Mouse (Mus musculus) kidney, adult 8-10 months (tissue): ENCODE data around the gene Hfe2.

Experiments
- DNase-seq, 2 experiments: peaks; one replicate each; pipeline ENCODE4 v3.0.0; 2022

Gene Hfe2

DNA sequence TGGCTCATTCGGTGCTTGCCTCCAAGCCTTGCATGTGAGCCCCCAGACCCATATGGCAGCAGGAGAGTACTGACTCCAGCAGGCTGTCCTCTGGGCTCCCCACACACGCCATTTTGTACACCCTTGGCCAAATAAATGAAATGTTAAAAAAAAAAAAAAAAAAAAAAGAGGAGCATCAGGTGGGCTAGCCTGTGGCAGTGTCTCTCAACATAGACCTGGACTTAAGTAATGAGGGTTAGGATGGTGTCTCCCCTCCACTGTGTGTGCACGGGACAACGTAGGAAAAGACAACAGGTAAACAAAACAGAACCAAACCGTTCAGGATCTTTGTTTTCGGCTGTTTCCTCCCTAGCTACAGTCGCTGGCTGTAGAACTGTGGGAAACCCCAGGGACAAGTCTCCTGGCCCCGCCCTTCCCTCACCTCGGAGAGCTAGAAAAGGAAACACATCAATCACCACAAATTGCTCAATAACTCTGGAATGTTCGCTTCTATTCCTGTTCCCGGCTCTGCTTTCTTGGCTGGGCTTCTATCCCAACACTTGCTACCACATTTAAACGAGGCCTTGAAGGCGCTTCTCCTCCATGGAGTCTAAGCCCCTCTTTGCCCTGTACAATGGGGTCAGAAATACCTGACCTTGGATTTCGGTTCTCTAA lies 51.2 kb downstream of the Hfe2 start:
- DNase-seq, result peak; percentile 88 to 89

DNA sequence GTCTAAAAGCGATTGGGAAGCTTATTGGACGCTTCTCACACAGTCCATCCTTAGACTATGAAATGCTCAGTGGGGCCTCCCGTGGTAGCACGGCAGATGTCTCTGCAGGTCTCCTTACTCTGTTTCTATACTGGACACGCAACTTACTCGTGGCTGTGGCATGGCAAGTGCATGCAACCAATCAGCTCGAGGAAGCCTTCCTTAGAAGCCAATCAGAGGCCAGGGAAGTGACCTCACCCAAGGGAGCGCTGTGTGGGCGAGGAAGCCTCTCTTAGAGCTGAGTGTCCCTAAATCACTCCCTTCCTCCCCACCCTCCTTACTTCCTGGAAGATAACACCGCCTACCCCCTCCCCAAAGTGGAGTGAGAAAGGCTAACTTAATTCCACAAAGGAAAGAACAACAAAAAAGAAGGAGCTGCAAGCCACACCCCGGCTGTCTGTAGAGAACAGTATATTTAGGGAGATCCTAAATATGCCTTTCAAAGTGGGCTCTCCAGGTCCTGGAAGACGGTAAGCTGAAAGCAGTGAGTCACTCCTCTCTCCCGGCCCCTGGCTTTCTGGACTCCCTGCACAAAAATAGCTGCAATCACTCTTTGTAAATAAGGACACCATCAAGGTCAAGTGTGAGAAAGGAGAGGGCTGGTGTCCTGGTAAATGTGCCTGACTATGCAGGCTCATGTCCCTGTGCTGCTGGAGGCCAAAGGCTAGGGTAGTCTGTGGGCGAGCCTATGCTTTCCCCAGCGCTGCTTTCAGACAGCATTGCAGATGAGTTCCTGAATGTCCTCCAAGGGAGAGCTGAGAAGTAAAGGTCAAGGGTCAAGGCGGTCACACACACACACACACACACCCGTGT lies 51.9 kb downstream of the Hfe2 start, which contains the start of gene Gm16253:
Gene Gm16253 (plus strand): TSS at position 295 of the 852 bp plus-strand sequence.
- peak; percentile 89 to 94 for DNase-seq

GRCm38 (mm10) chr3:96577566-96577965 lies 52.6 kb downstream of the Hfe2 start:
- DNase-seq, result no peak
